Mouse (Mus musculus) midbrain, embryonic 14.5 days (tissue): ENCODE measurements around the gene 4930558K02Rik. TPM values are rescaled to one million over a fixed set of nuclear protein-coding genes. Genes with fewer than 3 reads are reported as not detected.

ENCODE experiments used
- ATAC-seq: fragments of 200-750 bp; cut with Nextera tagmentation; 2 replicates; pipeline ENCODE4 v1.8.0; 2017; ENCODE audit warnings: moderate number of reproducible peaks, moderate library complexity; ENCODE audit not compliant: low FRiP score, low TSS enrichment
- DNase-seq: peaks from one replicate; pipeline ENCODE4 v3.0.0-alpha.2; 2015
- H3K27ac ChIP-seq: fragments of 300-500 bp; sonication (generic); replicated peaks from 2 replicates; pipeline ENCODE4 v1.5.1; 2014; ENCODE audit warnings: mild to moderate bottlenecking, low read depth, low read length, moderate library complexity
- H3K27me3 ChIP-seq: fragments of 300-500 bp; sonication (generic); 2 replicates; pipeline ENCODE4 v1.6.1; 2014; ENCODE audit warnings: low read length, control low read depth, mixed read lengths; ENCODE audit not compliant: control insufficient read depth, insufficient read depth
- H3K36me3 ChIP-seq: fragments of 300-500 bp; sonication (generic); 2 replicates; pipeline ENCODE4 v1.6.1; 2014; ENCODE audit warnings: low read length, control low read depth; ENCODE audit not compliant: control insufficient read depth, insufficient read depth
- H3K4me1 ChIP-seq: fragments of 300-500 bp; sonication (generic); 2 replicates; pipeline ENCODE4 v1.6.1; 2014; ENCODE audit warnings: mild to moderate bottlenecking, antibody characterized with exemption, low read length, control low read depth; ENCODE audit not compliant: control insufficient read depth, insufficient read depth
- H3K4me2 ChIP-seq: fragments of 300-500 bp; sonication (generic); 2 replicates; pipeline ENCODE4 v1.6.1; 2014; ENCODE audit warnings: mild to moderate bottlenecking, low read length, moderate library complexity
- H3K4me3 ChIP-seq: fragments of 300-500 bp; sonication (generic); replicated peaks from 2 replicates; pipeline ENCODE4 v1.5.1; 2014; ENCODE audit warnings: low read depth, low read length
- H3K9ac ChIP-seq: fragments of 300-500 bp; sonication (generic); replicated peaks from 2 replicates; pipeline ENCODE4 v1.6.1; 2014; ENCODE audit warnings: mild to moderate bottlenecking, low read length, moderate library complexity
- H3K9me3 ChIP-seq: fragments of 300-500 bp; sonication (generic); 2 replicates; pipeline ENCODE4 v1.6.1; 2016; ENCODE audit warnings: low read length, control low read depth, mixed read lengths; ENCODE audit not compliant: control insufficient read depth
- WGBS: fragments of 180-500 bp; shearing (Covaris S2); extraction: QIAGEN DNeasy Blood & Tissue Kit; methylation state at CpG from one replicate; pipeline ENCODE4 v1.1.7; 2014; 5-methylcytosine and 5-hydroxymethylcytosine counted together
- polyA plus RNA-seq: library from polyadenylated mRNA; unstranded; fragments of >200 nt; fragmentation: Nextera tagmentation; extraction: Ambion mirVana; gene quantifications from 2 replicates; pipeline ENCODE4 v1.2.1, GENCODE M21; 2014

Gene 4930558K02Rik
- polyA plus RNA-seq, 1 experiment from 2014 or later, result not detected

DNA sequence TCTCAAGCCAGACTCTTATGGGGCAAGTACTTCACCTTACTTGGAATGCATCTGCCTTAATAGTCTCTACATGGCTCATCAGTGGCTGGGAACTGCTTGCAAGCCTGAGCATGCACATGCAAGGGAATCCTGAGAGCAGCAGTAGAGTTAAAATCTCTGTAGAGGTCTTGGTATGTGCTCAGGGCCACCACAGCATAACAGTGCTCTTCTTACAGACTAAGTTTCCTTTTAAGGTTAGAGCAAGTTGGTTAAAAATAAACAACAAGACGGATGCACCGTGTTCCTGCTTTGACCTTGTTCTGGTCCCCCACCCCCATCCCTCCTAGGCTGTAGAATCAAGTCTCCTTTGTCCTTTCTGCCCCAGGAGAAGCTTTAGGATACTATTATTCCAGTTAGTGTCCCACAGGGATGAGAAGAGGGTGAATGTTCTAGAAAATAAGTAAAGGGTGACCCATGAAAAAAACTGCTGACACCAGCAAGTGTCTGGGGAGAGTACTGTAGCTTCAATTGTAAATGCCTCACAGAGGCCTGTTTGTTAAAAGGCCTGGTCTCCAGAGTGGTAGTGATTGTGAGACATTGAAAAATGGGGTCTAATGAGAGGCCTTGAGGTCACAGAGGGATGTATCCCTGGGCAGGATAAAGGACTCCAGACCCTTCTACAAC lies 71.5 kb downstream of the 4930558K02Rik start:
- ATAC-seq, result no peak
- 84% methylated on average over 2 of the region's 2 CpGs for WGBS
- Histone ChIP-seq H3K9ac (no peak overlapping the region), H3K27me3 (no peaks in the 10 kb centered on the region), H3K4me3 (no peak overlapping the region), H3K4me2 (no peak overlapping the region), H3K4me1 (no peaks in the 10 kb centered on the region), H3K9me3 (no peaks in the 10 kb centered on the region), H3K36me3 (no peaks in the 10 kb centered on the region), H3K27ac (no peak overlapping the region)
- no peak for DNase-seq

DNA sequence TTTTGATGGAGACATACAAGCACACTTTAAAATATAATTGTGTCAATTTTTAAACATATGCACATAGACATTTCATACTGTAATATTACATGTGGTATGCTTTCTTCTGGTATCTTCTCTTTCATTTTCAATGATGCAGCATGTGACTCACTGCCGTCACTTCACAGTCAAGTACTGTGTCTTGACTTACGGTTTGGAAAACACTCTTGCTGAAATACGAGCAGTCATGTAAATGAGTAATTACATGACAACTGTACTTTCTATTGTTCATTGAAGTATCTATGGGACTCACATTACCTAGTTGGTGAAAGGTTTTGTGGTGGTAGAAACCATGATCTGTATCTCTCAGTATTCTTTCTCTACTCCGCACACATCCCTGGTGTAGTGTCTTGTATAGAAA lies 72.3 kb downstream of the 4930558K02Rik start:
- H3K4me3 ChIP-seq, result no peak overlapping the region
- 94% methylated on average over 4 of the region's 4 CpGs for WGBS
- H3K4me1 ChIP-seq, result no peaks in the 10 kb centered on the region
- no peak overlapping the region for H3K27ac ChIP-seq
- H3K9ac ChIP-seq, result no peak overlapping the region
- ATAC-seq, result no peak
- H3K27me3 ChIP-seq, result no peaks in the 10 kb centered on the region
- H3K9me3 ChIP-seq, result no peaks in the 10 kb centered on the region
- H3K4me2 ChIP-seq, result no peak overlapping the region
- no peak for DNase-seq
- no peaks in the 10 kb centered on the region for H3K36me3 ChIP-seq

DNA sequence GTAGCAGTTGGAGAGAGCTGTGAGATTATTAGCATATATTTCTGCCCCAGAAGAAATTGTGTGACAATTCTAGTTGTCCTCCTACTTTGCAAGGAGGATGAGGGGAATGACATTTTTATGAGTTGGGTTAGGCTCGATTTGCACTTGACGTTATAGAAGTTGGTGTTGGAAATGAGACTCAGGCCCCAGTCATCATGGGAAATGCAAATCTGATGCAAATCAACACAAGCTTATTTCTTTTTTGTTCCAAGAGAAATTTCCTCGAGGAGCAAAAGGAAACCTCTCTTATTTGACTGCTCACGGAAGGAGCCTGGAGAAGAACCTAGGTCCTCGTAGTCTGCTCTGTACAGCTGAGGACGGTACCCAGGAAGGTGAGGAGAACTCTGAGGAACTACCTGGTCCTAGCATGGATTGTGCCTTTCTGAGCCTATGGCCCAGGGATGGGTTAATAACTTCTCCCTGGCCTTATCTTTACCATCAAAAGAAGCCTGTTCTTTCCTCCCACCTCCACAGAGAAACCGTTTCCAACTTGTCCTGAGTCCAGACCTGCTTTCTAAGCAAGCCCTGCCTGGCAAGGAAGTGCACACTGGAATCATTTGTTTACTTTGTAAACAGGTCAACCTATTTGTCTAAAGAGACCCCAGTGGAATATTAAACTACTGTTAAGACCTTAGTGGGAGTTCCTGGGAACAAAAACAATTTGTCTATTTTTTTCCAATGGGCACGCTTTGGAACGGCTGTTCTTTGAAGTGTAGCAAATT lies 76.6 kb downstream of the 4930558K02Rik start:
- H3K4me2 ChIP-seq, result no peak overlapping the region
- H3K9ac ChIP-seq, result no peak overlapping the region
- DNase-seq (no peak), ATAC-seq (no peak)
- H3K9me3 ChIP-seq, result no peaks in the 10 kb centered on the region
- no peaks in the 10 kb centered on the region for H3K4me1 ChIP-seq
- H3K36me3 ChIP-seq, result no peaks in the 10 kb centered on the region
- no peak overlapping the region for H3K4me3 ChIP-seq
- WGBS, result 79% methylated on average over 9 of the region's 9 CpGs
- H3K27me3 ChIP-seq, result no peaks in the 10 kb centered on the region
- no peak overlapping the region for H3K27ac ChIP-seq

DNA sequence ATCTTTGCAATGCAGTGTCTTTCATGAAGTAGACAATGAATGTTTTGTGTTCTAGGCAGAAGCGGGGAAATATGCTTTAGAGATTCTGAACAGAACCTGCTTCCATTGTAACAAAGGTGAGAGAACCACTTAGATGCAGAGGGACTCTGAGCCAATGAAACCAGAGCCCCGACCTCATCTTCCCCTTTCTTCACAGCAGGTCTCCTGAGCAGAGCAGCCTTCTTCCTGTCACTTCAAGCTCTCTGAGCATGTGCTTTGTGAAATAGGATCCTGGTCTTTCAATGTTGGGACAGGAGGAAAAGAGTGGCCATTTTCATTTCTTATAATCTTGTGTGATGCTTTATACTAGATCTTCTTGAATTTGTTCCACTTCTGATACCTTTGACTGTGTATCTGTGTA lies 79.3 kb downstream of the 4930558K02Rik start:
- Histone ChIP-seq H3K4me2 (no peak overlapping the region), H3K4me1 (no peaks in the 10 kb centered on the region), H3K27ac (no peak overlapping the region), H3K27me3 (no peaks in the 10 kb centered on the region), H3K36me3 (no peaks in the 10 kb centered on the region), H3K4me3 (no peak overlapping the region), H3K9ac (no peak overlapping the region), H3K9me3 (no peaks in the 10 kb centered on the region)
- 59% methylated on average over 2 of the region's 2 CpGs for WGBS
- DNase-seq (no peak), ATAC-seq (no peak)

DNA sequence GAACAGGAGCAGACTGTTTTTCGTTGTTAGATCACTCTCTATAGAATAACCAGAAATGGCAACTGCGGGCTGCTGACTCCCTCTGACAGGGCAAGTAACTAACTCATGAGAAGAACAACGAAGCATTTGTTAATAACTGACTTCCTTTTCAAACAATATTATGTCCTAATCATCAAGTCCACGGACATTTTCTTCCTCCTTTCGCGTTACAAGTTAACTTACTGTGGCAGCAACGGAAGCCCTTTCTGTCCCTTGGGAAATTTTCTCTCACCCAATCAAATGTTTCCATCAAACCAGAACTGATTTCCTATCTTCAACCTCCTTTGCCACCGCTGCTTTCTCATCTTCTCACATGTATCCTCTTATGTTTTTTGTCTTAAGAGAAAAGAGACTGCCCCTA lies 82.2 kb downstream of the 4930558K02Rik start:
- H3K4me2 ChIP-seq, result no peak overlapping the region
- no peaks in the 10 kb centered on the region for H3K27me3 ChIP-seq
- no peaks in the 10 kb centered on the region for H3K4me1 ChIP-seq
- H3K27ac ChIP-seq, result no peak overlapping the region
- H3K36me3 ChIP-seq, result no peaks in the 10 kb centered on the region
- WGBS, result 84% methylated on average over 8 of the region's 8 CpGs
- no peak for ATAC-seq
- no peaks in the 10 kb centered on the region for H3K9me3 ChIP-seq
- H3K4me3 ChIP-seq, result no peak overlapping the region
- no peak for DNase-seq
- H3K9ac ChIP-seq, result no peak overlapping the region

DNA sequence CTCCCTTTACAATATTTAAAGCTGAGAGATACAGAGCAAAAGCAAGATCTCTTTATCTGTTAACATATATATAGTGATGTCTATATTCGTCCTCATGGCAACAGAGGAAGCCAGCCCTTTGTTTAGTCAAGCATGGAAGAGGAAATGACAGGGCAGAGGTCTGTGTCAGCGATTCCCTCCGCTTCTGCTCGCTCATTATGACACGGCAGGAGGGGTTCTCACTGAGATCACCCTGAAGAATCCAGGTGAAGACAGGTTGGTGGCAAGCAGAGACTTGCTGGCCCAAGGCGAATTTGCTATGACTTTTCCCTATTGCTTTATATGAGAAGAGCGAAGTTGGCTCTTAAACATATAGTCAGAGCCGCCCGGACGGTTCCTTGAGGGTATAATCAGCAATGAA lies 83.3 kb downstream of the 4930558K02Rik start:
- Histone ChIP-seq H3K27ac (no peak overlapping the region), H3K9me3 (no peaks in the 10 kb centered on the region), H3K4me1 (no peaks in the 10 kb centered on the region), H3K4me3 (no peak overlapping the region), H3K27me3 (no peaks in the 10 kb centered on the region), H3K9ac (no peak overlapping the region), H3K4me2 (no peak overlapping the region), H3K36me3 (no peaks in the 10 kb centered on the region)
- no peak for ATAC-seq
- 53% methylated on average over 10 of the region's 10 CpGs for WGBS
- peak; percentile 17 for DNase-seq

DNA sequence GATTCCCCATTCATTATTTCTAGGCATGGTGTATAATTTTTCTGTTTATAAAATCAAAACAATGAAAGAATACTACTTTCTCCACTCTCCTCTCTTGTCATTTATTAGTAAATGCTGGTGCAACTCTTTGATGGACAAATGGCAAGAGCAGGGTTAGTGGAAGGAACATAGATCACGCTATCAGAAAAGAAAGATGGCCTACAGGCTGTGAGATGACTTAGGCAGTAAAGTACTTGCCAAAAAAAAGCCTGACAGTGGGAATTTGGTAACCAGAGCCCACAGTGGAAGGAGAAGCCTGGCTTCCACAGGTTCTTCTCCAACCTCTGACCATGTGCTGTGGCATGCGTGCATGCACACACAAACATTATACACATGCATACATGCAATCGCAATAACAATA lies 84.4 kb downstream of the 4930558K02Rik start:
- H3K36me3 ChIP-seq, result no peaks in the 10 kb centered on the region
- DNase-seq (no peak), ATAC-seq (no peak)
- no peak overlapping the region for H3K4me2 ChIP-seq
- 95% methylated on average over 3 of the region's 3 CpGs for WGBS
- H3K27ac ChIP-seq, result no peak overlapping the region
- no peaks in the 10 kb centered on the region for H3K9me3 ChIP-seq
- H3K27me3 ChIP-seq, result no peaks in the 10 kb centered on the region
- H3K9ac ChIP-seq, result no peak overlapping the region
- no peaks in the 10 kb centered on the region for H3K4me1 ChIP-seq
- H3K4me3 ChIP-seq, result no peak overlapping the region

DNA sequence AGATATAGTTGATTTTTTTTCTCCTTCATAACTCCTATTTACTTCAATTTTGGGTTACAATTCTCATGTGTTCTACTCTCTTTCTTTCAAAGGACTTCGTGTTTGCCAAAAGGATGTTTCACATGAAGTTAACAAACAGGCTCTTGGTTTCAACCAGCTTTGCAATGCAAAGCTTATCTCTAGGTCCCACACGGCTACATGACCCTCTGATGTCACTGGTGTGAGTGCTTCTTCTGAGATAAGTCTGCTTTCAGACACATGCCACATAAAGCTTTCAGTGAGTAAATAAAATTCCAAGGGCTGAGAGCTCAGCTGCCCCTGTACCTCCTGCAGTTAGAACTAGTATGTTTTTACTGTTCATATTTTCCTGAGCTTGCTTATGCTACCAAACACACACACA lies 84.9 kb downstream of the 4930558K02Rik start:
- Histone ChIP-seq H3K9ac (no peak overlapping the region), H3K36me3 (no peaks in the 10 kb centered on the region), H3K4me1 (no peaks in the 10 kb centered on the region), H3K4me2 (no peak overlapping the region), H3K27ac (no peak overlapping the region), H3K27me3 (no peaks in the 10 kb centered on the region), H3K4me3 (no peak overlapping the region), H3K9me3 (no peaks in the 10 kb centered on the region)
- ATAC-seq (no peak), DNase-seq (no peak)
- 70% methylated on average over 2 of the region's 2 CpGs for WGBS

DNA sequence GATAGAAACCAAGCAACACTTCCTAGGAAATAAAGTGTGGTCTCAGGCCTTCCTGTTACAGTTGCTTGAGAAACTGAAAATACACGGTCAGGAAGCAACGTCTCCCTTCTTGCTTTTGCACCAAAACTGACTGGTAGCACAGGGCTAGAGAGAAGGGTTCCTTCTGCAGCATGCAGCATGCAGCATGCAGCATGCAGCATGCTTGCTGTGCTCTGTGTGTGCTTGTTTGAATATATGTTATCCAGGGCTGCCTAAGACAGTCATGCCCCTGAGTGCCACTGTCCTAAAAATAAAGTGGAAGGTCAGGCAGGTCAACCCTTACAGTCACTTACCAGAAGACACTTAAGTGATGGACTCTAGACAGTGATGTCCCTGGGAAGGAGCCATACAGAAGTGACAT lies 85.3 kb downstream of the 4930558K02Rik start:
- Histone ChIP-seq H3K27ac (no peak overlapping the region), H3K36me3 (no peaks in the 10 kb centered on the region), H3K9ac (no peak overlapping the region), H3K4me3 (no peak overlapping the region), H3K27me3 (no peaks in the 10 kb centered on the region), H3K4me1 (no peaks in the 10 kb centered on the region), H3K4me2 (no peak overlapping the region), H3K9me3 (no peaks in the 10 kb centered on the region)
- ATAC-seq, result no peak
- WGBS, result 97% methylated on average over 2 of the region's 2 CpGs
- no peak for DNase-seq
